Mouse (Mus musculus) bone marrow macrophage, adult 2 months (primary cell): ENCODE data around the gene Fbxl17.

ENCODE experiments used
- CTCF ChIP-seq: IDR thresholded peaks from 2 replicates; pipeline ENCODE4 v1.5.1; 2012; ENCODE audit warnings: low read depth, mild to moderate bottlenecking, low read length, moderate library complexity
- POLR2A ChIP-seq: IDR thresholded peaks from 2 replicates; pipeline ENCODE4 v1.6.1; 2012; ENCODE audit warnings: mild to moderate bottlenecking, low read depth, low read length, borderline replicate concordance

GRCm38 (mm10) chr17:63226380-63226779 lies 273.4 kb downstream of the Fbxl17 start:
- TF ChIP-seq CTCF, result no peak
- no peak for TF ChIP-seq POLR2A
